Comparison of ENCODE assay signal across 11 mouse cellular contexts in genomic region chr13:59238696-59239095, GRCm38 (mm10).
DNase-seq lines count a peak whose midpoint lies in the region; ATAC-seq and TF ChIP-seq lines count a peak whose summit lies in the region.
"Had no signal": no experiment of that assay in that cellular context is flagged by ENCODE, and none has a peak within 500 bp of the region (broad histone marks: within the 10 kb centered on the region; RNA-seq: fewer than 3 reads in every experiment).

No protein-coding gene starts in this region.

- no peak overlapping the region; the same call in 1 of the 2 replicates for H3K27ac ChIP-seq in lung, embryonic 14.5 days (ENCODE audit: low read depth)
- peak overlapping the region; percentile 23; the same call in 1 of the 2 replicates for H3K27ac ChIP-seq in layer of hippocampus, adult 2 months
- H3K27ac ChIP-seq: neural tube, embryonic 15.5 days had no signal

- intact Hi-C loops in gastrocnemius, postnatal 14 days (cut with DNase I; ENCODE audit: low total_unique reads), result no loop called here

- 68% methylated on average over 1 of the region's 1 CpGs for WGBS in lung, embryonic 14.5 days

- peak; percentile 75 for ATAC-seq in lung, embryonic 14.5 days (ENCODE audit: insufficient read depth)

- DNase-seq in gastrocnemius, postnatal 14 days, result peak; percentile 65
- DNase-seq in gastrocnemius, adult 18-20 months (ENCODE audit: low spot score), result no peak
- DNase-seq in lung, embryonic 14.5 days, result peak; percentile 48
- DNase-seq in lung, postnatal 4 days, result no peak
- peak; percentile 19 to 65 for DNase-seq in layer of hippocampus, adult 2 months (ENCODE audit: low spot score in 2 of 2)
- DNase-seq in right cerebral cortex, postnatal 14 days, result peak; percentile 57
- no peak for DNase-seq in adrenal gland, adult 2 months
- no peak for DNase-seq in cerebellum, postnatal 14 days
- DNase-seq: thymus, adult 2 months had no signal

- H3K36me3 ChIP-seq in lung, embryonic 14.5 days (ENCODE audit: insufficient read depth), result no peaks in the 10 kb centered on the region
- H3K36me3 ChIP-seq: neural tube, embryonic 15.5 days had no signal

- no peaks in the 10 kb centered on the region for H3K4me1 ChIP-seq in lung, embryonic 14.5 days (ENCODE audit: insufficient read depth)
- H3K4me1 ChIP-seq: megakaryocyte, embryonic 14.5 days had no signal

- H3K27me3 ChIP-seq in lung, embryonic 14.5 days (ENCODE audit: insufficient read depth, low read length), result no peaks in the 10 kb centered on the region
- H3K27me3 ChIP-seq: megakaryocyte, embryonic 14.5 days; neural tube, embryonic 15.5 days had no signal

- H3K9me3 ChIP-seq in lung, embryonic 14.5 days (ENCODE audit: low read depth, low read length), result no peaks in the 10 kb centered on the region
- H3K9me3 ChIP-seq: neural tube, embryonic 15.5 days had no signal

- H3K4me2 ChIP-seq in lung, embryonic 14.5 days, result no peak overlapping the region
- H3K4me2 ChIP-seq: neural tube, embryonic 15.5 days had no signal

- TF ChIP-seq CTCF in lung, embryonic 14.5 days (IDR thresholded peaks at IDR 0.05; ENCODE audit: low read depth), result no peak
- no peak for TF ChIP-seq CTCF in layer of hippocampus, adult 2 months (conservative IDR thresholded peaks at IDR 0.05)

- no peak overlapping the region for H3K4me3 ChIP-seq in lung, embryonic 14.5 days (ENCODE audit: low read depth, low read length)
- H3K4me3 ChIP-seq in layer of hippocampus, adult 2 months, result no peak overlapping the region
- H3K4me3 ChIP-seq: megakaryocyte, embryonic 14.5 days; neural tube, embryonic 15.5 days had no signal

- no peak overlapping the region for H3K9ac ChIP-seq in lung, embryonic 14.5 days
- H3K9ac ChIP-seq: neural tube, embryonic 15.5 days had no signal

Comparison
In these comparisons a context has a peak if more than half of its experiments do, and no peak if none do; other contexts are left out.
1. DNase-seq: peak in gastrocnemius, postnatal 14 days (single experiment), lung, embryonic 14.5 days (single experiment), layer of hippocampus, adult 2 months (2 of 2) and right cerebral cortex, postnatal 14 days (single experiment); none in gastrocnemius, adult 18-20 months (single experiment), lung, postnatal 4 days (0 of 2), adrenal gland, adult 2 months (single experiment) and cerebellum, postnatal 14 days (0 of 2).